Mouse (Mus musculus) heart, postnatal 0 days (tissue): ENCODE measurements around the gene Awat1.

Experiments used
- CTCF ChIP-seq: IDR thresholded peaks from 2 replicates; pipeline ENCODE4 v1.5.1; 2016; ENCODE audit warnings: antibody characterized with exemption, control low read depth, low read depth
- EP300 ChIP-seq: IDR thresholded peaks from 2 replicates; pipeline ENCODE4 v1.6.1; 2016; ENCODE audit warnings: antibody characterized with exemption, low read depth

- TF ChIP-seq CTCF: no peak
- no peak for TF ChIP-seq EP300
These were observed 22.7 kb downstream of the Awat1 start, which contains the start of gene P2ry4 for GRCm38 (mm10) chrX:100594791-100595190.
